15 mouse cellular contexts compared by ENCODE assay signal in genomic region chr14:25539493-25540116, GRCm38 (mm10).
DNase-seq lines count a peak whose midpoint lies in the region; ATAC-seq and TF ChIP-seq lines count a peak whose summit lies in the region.
"Had no signal": no experiment of that assay in that cellular context is flagged by ENCODE, and none has a peak within 500 bp of the region (broad histone marks: within the 10 kb centered on the region; RNA-seq: fewer than 3 reads in every experiment).

No protein-coding gene starts in this region.

- intact Hi-C loops in left cerebral cortex, postnatal 36 days (cut with DNase I) = no loop called here

- DNase-seq in forebrain, embryonic 11.5 days (ENCODE audit: low spot score) = no peak
- DNase-seq in kidney, postnatal 25 days = no peak
- no peak for DNase-seq in left cerebral cortex, postnatal 36 days (ENCODE audit: low spot score in 2 of 2)
- DNase-seq: B cell, adult 2 months; cerebellum, adult 11 months; embryo, embryonic 11 days; gastrocnemius, postnatal 14 days; kidney, postnatal 14 days had no signal

- no peak overlapping the region for H3K9ac ChIP-seq in forebrain, embryonic 13.5 days
- H3K9ac ChIP-seq in forebrain, embryonic 11.5 days (ENCODE audit: low read length) = no peak overlapping the region
- H3K9ac ChIP-seq in kidney, embryonic 16.5 days (replicated peaks; ENCODE audit: low read length) = no peak overlapping the region
- H3K9ac ChIP-seq: heart, embryonic 13.5 days; lung, embryonic 15.5 days had no signal

- no peak overlapping the region for H3K4me2 ChIP-seq in forebrain, embryonic 13.5 days
- H3K4me2 ChIP-seq in forebrain, embryonic 11.5 days (ENCODE audit: low read depth, low read length, severe bottlenecking) = no peak overlapping the region
- H3K4me2 ChIP-seq in kidney, embryonic 16.5 days (replicated peaks; ENCODE audit: low read depth, low read length) = no peak overlapping the region
- H3K4me2 ChIP-seq: heart, embryonic 13.5 days; lung, embryonic 15.5 days had no signal

- H3K27ac ChIP-seq in forebrain, embryonic 13.5 days = peak overlapping the region; percentile 26; the same call in 1 of the 2 replicates
- H3K27ac ChIP-seq in forebrain, embryonic 11.5 days (ENCODE audit: low read depth, low read length) = no peak overlapping the region
- no peak overlapping the region for H3K27ac ChIP-seq in kidney, embryonic 16.5 days (ENCODE audit: low read length)
- no peak overlapping the region for H3K27ac ChIP-seq in embryonic fibroblast, embryonic 13.5 days (ENCODE audit: insufficient read depth, low read length)
- H3K27ac ChIP-seq: heart, embryonic 13.5 days; lung, embryonic 15.5 days had no signal

- H3K9me3 ChIP-seq in forebrain, embryonic 13.5 days (replicated peaks) = no peaks in the 10 kb centered on the region
- H3K9me3 ChIP-seq in forebrain, embryonic 11.5 days (ENCODE audit: control insufficient read depth, low read length) = no peaks in the 10 kb centered on the region
- H3K9me3 ChIP-seq in kidney, embryonic 16.5 days (ENCODE audit: low read length) = no peaks in the 10 kb centered on the region
- no peaks in the 10 kb centered on the region for H3K9me3 ChIP-seq in megakaryocyte, embryonic 14.5 days
- H3K9me3 ChIP-seq: heart, embryonic 13.5 days; lung, embryonic 15.5 days had no signal

- 80% methylated on average over 10 of the region's 10 CpGs for WGBS in forebrain, embryonic 13.5 days
- WGBS in forebrain, embryonic 11.5 days = 90% methylated on average over 10 of the region's 10 CpGs
- WGBS in kidney, embryonic 16.5 days = 80% methylated on average over 10 of the region's 10 CpGs

- H3K36me3 ChIP-seq in forebrain, embryonic 13.5 days (ENCODE audit: poor library complexity, severe bottlenecking) = peaks cover 71% of the 10 kb centered on the region
- peaks cover 3% of the 10 kb centered on the region; the same call in 1 of the 2 replicates for H3K36me3 ChIP-seq in forebrain, embryonic 11.5 days (ENCODE audit: control insufficient read depth, insufficient read depth, low read length)
- H3K36me3 ChIP-seq in kidney, embryonic 16.5 days (ENCODE audit: insufficient read depth, low read length) = peaks cover 18% of the 10 kb centered on the region
- peaks cover 95% of the 10 kb centered on the region for H3K36me3 ChIP-seq in megakaryocyte, embryonic 14.5 days (replicated peaks; ENCODE audit: low read length)
- H3K36me3 ChIP-seq: lung, embryonic 15.5 days had no signal

- peak; percentile 16; the same call in 1 of the 2 replicates for TF ChIP-seq CTCF in embryonic fibroblast, embryonic 13.5 days (IDR thresholded peaks at IDR 0.05; ENCODE audit: borderline replicate concordance, insufficient read depth, low read length)

- TF ChIP-seq POLR2A in embryonic fibroblast, embryonic 13.5 days (IDR thresholded peaks at IDR 0.05; ENCODE audit: low read depth, low read length) = no peak

- H3K27me3 ChIP-seq in forebrain, embryonic 13.5 days = no peaks in the 10 kb centered on the region
- no peaks in the 10 kb centered on the region for H3K27me3 ChIP-seq in forebrain, embryonic 11.5 days (ENCODE audit: control insufficient read depth, insufficient read depth, low read length)
- no peaks in the 10 kb centered on the region for H3K27me3 ChIP-seq in kidney, embryonic 16.5 days (ENCODE audit: insufficient read depth, low read length)
- H3K27me3 ChIP-seq in megakaryocyte, embryonic 14.5 days (replicated peaks) = peaks cover 3% of the 10 kb centered on the region
- H3K27me3 ChIP-seq: heart, embryonic 13.5 days; lung, embryonic 15.5 days had no signal

- H3K4me3 ChIP-seq in forebrain, embryonic 13.5 days = no peak overlapping the region
- H3K4me3 ChIP-seq in forebrain, embryonic 11.5 days (ENCODE audit: low read depth, low read length) = no peak overlapping the region
- no peak overlapping the region for H3K4me3 ChIP-seq in kidney, embryonic 16.5 days (ENCODE audit: low read length)
- peak overlapping the region; percentile 34 for H3K4me3 ChIP-seq in megakaryocyte, embryonic 14.5 days (replicated peaks)
- no peak overlapping the region for H3K4me3 ChIP-seq in embryonic fibroblast, embryonic 13.5 days (ENCODE audit: insufficient read depth, low read length)
- H3K4me3 ChIP-seq: heart, embryonic 13.5 days; lung, embryonic 15.5 days had no signal

- ATAC-seq in forebrain, embryonic 13.5 days = no peak
- ATAC-seq in forebrain, embryonic 11.5 days (replicated peaks; ENCODE audit: low FRiP score) = no peak
- 0 out of 2 replicates have a peak, but pooled peaks have one; percentile 13 for ATAC-seq in kidney, embryonic 16.5 days (ENCODE audit: low FRiP score, low TSS enrichment)
- no peak for ATAC-seq in megakaryocyte, adult 5-6 weeks (ENCODE audit: poor library complexity, severe bottlenecking)

- H3K4me1 ChIP-seq in forebrain, embryonic 13.5 days = peaks cover 14% of the 10 kb centered on the region; the same call in 1 of the 2 replicates
- H3K4me1 ChIP-seq in forebrain, embryonic 11.5 days (replicated peaks; ENCODE audit: control insufficient read depth, insufficient read depth, low read length) = no peaks in the 10 kb centered on the region
- peaks cover 14% of the 10 kb centered on the region for H3K4me1 ChIP-seq in kidney, embryonic 16.5 days (ENCODE audit: insufficient read depth, low read length)
- peaks cover 88% of the 10 kb centered on the region for H3K4me1 ChIP-seq in megakaryocyte, embryonic 14.5 days
- H3K4me1 ChIP-seq in embryonic fibroblast, embryonic 13.5 days (ENCODE audit: control insufficient read depth, insufficient read depth, low read length) = peaks cover 7% of the 10 kb centered on the region; the same call in 1 of the 2 replicates
